Comparison of ENCODE assay signal across 8 mouse cellular contexts in genomic region chr5:21865346-21866107, GRCm38 (mm10). TPM values are rescaled to one million over a fixed set of nuclear protein-coding genes. Genes with fewer than 3 reads are reported as not detected.
DNase-seq lines count a peak whose midpoint lies in the region; ATAC-seq lines count a peak whose summit lies in the region.

Gene Slc26a5 (minus strand): TSS chr5:21865604.

- H3K36me3 ChIP-seq in heart, embryonic 16.5 days (ENCODE audit: control insufficient read depth, insufficient read depth) = no peaks in the 10 kb centered on the region
- no peaks in the 10 kb centered on the region for H3K36me3 ChIP-seq in forebrain, embryonic 16.5 days (ENCODE audit: control insufficient read depth, insufficient read depth)
- no peaks in the 10 kb centered on the region for H3K36me3 ChIP-seq in liver, embryonic 13.5 days
- H3K36me3 ChIP-seq in neural tube, embryonic 14.5 days (ENCODE audit: control insufficient read depth, insufficient read depth, low read length) = no peaks in the 10 kb centered on the region

- peak within 1 kb of the TSS; percentile 62 for H3K4me2 ChIP-seq in heart, embryonic 16.5 days (ENCODE audit: low read depth, low read length)
- H3K4me2 ChIP-seq in forebrain, embryonic 16.5 days (ENCODE audit: low read length) = peak within 1 kb of the TSS; percentile 58
- peak within 1 kb of the TSS; percentile 23; the same call in 1 of the 2 replicates for H3K4me2 ChIP-seq in liver, embryonic 13.5 days
- H3K4me2 ChIP-seq in neural tube, embryonic 14.5 days (ENCODE audit: low read depth, low read length) = peak within 1 kb of the TSS; percentile 45

- H3K9ac ChIP-seq in heart, embryonic 16.5 days (ENCODE audit: low read length) = no peak within 1 kb of the TSS
- peak within 1 kb of the TSS; percentile 28; the same call in 1 of the 2 replicates for H3K9ac ChIP-seq in forebrain, embryonic 16.5 days (replicated peaks; ENCODE audit: low read depth, low read length)
- H3K9ac ChIP-seq in liver, embryonic 13.5 days = no peak within 1 kb of the TSS
- H3K9ac ChIP-seq in neural tube, embryonic 14.5 days (replicated peaks; ENCODE audit: low read depth, low read length) = no peak within 1 kb of the TSS

- no peak for DNase-seq in heart, adult 9 months (ENCODE audit: low spot score in 2 of 2)
- DNase-seq in brain, adult 2 months (ENCODE audit: low read depth, low spot score) = peak; percentile 3
- DNase-seq in liver, embryonic 13.5 days = no peak
- DNase-seq in left cerebral cortex, adult 18-20 months (ENCODE audit: low spot score in 2 of 2) = no peak
- no peak for DNase-seq in adrenal gland, postnatal 14 days

- no peaks in the 10 kb centered on the region for H3K4me1 ChIP-seq in heart, embryonic 16.5 days (ENCODE audit: control insufficient read depth, insufficient read depth, low read length)
- peaks cover 6% of the 10 kb centered on the region for H3K4me1 ChIP-seq in forebrain, embryonic 16.5 days (replicated peaks; ENCODE audit: control insufficient read depth, insufficient read depth, low read length)
- no peaks in the 10 kb centered on the region for H3K4me1 ChIP-seq in liver, embryonic 13.5 days (replicated peaks)
- peaks cover 4% of the 10 kb centered on the region; the same call in 1 of the 2 replicates for H3K4me1 ChIP-seq in neural tube, embryonic 14.5 days (ENCODE audit: control insufficient read depth, insufficient read depth, low read length)

- no peaks in the 10 kb centered on the region for H3K9me3 ChIP-seq in heart, embryonic 16.5 days (replicated peaks; ENCODE audit: control insufficient read depth, low read length)
- no peaks in the 10 kb centered on the region for H3K9me3 ChIP-seq in forebrain, embryonic 16.5 days (ENCODE audit: control insufficient read depth, low read length)
- no peaks in the 10 kb centered on the region for H3K9me3 ChIP-seq in liver, embryonic 13.5 days (replicated peaks)
- no peaks in the 10 kb centered on the region for H3K9me3 ChIP-seq in neural tube, embryonic 14.5 days (ENCODE audit: control insufficient read depth, low read length)

- ATAC-seq in heart, embryonic 16.5 days (replicated peaks; ENCODE audit: extremely low read depth, insufficient read depth, low FRiP score) = no peak
- peak; percentile 60 for ATAC-seq in forebrain, embryonic 16.5 days
- ATAC-seq in liver, embryonic 13.5 days (ENCODE audit: low read depth) = no peak
- peak; percentile 63 for ATAC-seq in neural tube, embryonic 14.5 days (ENCODE audit: low read depth)

- H3K27me3 ChIP-seq in heart, embryonic 16.5 days (ENCODE audit: control insufficient read depth, insufficient read depth, low read length) = peaks cover 3% of the 10 kb centered on the region; the same call in 1 of the 2 replicates
- H3K27me3 ChIP-seq in forebrain, embryonic 16.5 days (replicated peaks; ENCODE audit: control insufficient read depth, insufficient read depth, low read length) = no peaks in the 10 kb centered on the region
- peaks cover 23% of the 10 kb centered on the region for H3K27me3 ChIP-seq in liver, embryonic 13.5 days
- no peaks in the 10 kb centered on the region for H3K27me3 ChIP-seq in neural tube, embryonic 14.5 days (ENCODE audit: control insufficient read depth, insufficient read depth, low read length)

- H3K4me3 ChIP-seq in heart, embryonic 16.5 days (ENCODE audit: low read length) = peak within 1 kb of the TSS; percentile 31
- peak within 1 kb of the TSS; percentile 35 for H3K4me3 ChIP-seq in forebrain, embryonic 16.5 days (replicated peaks; ENCODE audit: low read length)
- no peak within 1 kb of the TSS for H3K4me3 ChIP-seq in liver, embryonic 13.5 days (replicated peaks)
- peak within 1 kb of the TSS; percentile 17; the same call in 1 of the 2 replicates for H3K4me3 ChIP-seq in neural tube, embryonic 14.5 days (ENCODE audit: low read depth, low read length)

- 2% methylated on average over 29 of the region's 29 CpGs for WGBS in heart, embryonic 16.5 days
- 1% methylated on average over 29 of the region's 29 CpGs for WGBS in forebrain, embryonic 16.5 days
- WGBS in liver, embryonic 13.5 days (ENCODE audit: insufficient replicate concordance) = 4% methylated on average over 29 of the region's 29 CpGs
- 1% methylated on average over 28 of the region's 29 CpGs for WGBS in neural tube, embryonic 14.5 days

- H3K27ac ChIP-seq in heart, embryonic 16.5 days (ENCODE audit: low read length) = no peak within 1 kb of the TSS
- no peak within 1 kb of the TSS for H3K27ac ChIP-seq in forebrain, embryonic 16.5 days (ENCODE audit: low read length)
- H3K27ac ChIP-seq in liver, embryonic 13.5 days = no peak within 1 kb of the TSS
- no peak within 1 kb of the TSS for H3K27ac ChIP-seq in neural tube, embryonic 14.5 days (ENCODE audit: low read depth, low read length)

RNA-seq across cellular contexts. Expression of gene Slc26a5, which starts in this region (rescaled TPM):
- polyA plus RNA-seq in heart, embryonic 16.5 days (2015; fragmentation: Nextera tagmentation; extraction: Ambion mirVana) = not detected in 2 replicates
- 0.11 and 0.25 TPM in 2 replicates for polyA plus RNA-seq in forebrain, embryonic 16.5 days (2015; fragmentation: Nextera tagmentation; extraction: Ambion mirVana)
- not detected in 2 replicates for polyA plus RNA-seq in liver, embryonic 13.5 days (2015; fragmentation: Nextera tagmentation; extraction: Ambion mirVana)
- 0.12 TPM in 1 of 2 replicates, not detected in the other for polyA plus RNA-seq in neural tube, embryonic 14.5 days (2014; fragmentation: Nextera tagmentation; extraction: Ambion mirVana)
- under 1 TPM; 0.30 to 0.77 TPM for total RNA-seq in left cerebral cortex, adult 18-20 months (2021)
- total RNA-seq in adrenal gland, postnatal 14 days (2021) = not detected in 2 replicates

Comparison
In these comparisons a context has a peak if more than half of its experiments do, and no peak if none do; other contexts are left out.
1. Peak in ATAC-seq, H3K4me3 ChIP-seq, H3K9ac ChIP-seq and H3K4me2 ChIP-seq in forebrain, embryonic 16.5 days; RNA of the gene not detected or under 1 TPM.
2. Peak in ATAC-seq, H3K4me3 ChIP-seq and H3K4me2 ChIP-seq in neural tube, embryonic 14.5 days; RNA of the gene not detected or under 1 TPM.